Mouse (Mus musculus): Measurements from ENCODE around the gene Olfr272.

Gene Olfr272

DNA sequence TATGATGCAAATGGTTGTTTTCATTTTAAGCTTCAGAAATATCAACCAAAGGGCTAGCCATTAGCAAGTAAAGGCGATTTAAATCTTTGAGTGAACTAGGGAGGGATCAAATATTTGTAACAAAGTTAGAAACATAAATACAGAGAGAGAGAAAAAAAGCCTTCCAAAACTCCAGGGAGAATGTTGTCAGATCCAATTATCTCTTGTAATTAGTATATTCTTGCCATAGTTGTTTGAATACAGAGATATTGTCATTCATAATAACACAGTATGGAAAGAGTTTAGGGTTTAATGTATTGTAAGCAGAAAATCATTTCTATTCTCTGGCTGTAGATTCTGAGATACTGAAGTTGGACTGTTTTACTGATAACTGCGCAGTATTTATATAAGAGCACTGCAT lies at the start of gene Olfr272:
TSS of gene Olfr272 (minus strand) at position 101 of the 400 bp plus-strand sequence.
- DNase-seq (ENCODE audit: low spot score in 2 of 2) = no peak

DNA sequence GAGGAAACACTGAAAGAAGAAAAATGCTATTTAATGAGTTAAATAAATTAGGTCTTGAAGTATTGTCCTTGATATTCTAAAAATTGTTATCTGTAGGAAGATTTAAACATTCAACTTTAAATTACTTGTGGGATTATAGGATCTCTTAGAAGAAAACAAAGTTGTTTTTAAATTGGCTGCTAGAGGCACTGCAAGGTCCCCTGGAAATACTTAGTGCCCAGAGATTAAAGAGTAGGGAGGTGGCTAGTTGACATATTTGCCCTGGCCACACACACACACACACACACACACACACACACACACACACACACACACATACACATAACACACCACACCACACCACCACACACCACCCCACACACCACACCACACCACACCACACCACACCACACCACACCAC lies 45.3 kb upstream of the Olfr272 start, which contains the start of gene Olfr270:
TSS of gene Olfr270 (plus strand) at position 301 of the 400 bp plus-strand sequence.
- no peak for DNase-seq (ENCODE audit: low spot score in 2 of 2)

DNA sequence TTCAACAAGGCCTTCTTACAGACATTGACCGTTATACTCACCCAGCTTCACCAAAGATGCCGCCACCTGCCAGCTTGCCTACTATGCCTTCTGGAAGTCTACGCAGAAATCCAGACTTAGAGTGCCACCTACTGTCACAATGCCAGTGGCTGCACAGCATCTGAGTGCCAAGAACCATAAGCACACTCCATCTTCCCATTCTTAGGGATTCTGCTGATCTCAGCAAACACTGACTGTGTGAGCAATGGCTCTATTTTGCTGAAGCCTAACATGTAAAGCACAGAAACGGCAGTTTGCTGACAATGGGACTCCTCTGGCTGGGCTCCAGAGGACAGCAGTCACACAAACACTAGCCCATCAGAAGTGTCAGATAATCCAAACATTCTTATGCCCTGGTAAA lies 39.7 kb upstream of the Olfr272 start:
- DNase-seq (ENCODE audit: low spot score in 2 of 2) = peak; percentile 3 to 6

DNA sequence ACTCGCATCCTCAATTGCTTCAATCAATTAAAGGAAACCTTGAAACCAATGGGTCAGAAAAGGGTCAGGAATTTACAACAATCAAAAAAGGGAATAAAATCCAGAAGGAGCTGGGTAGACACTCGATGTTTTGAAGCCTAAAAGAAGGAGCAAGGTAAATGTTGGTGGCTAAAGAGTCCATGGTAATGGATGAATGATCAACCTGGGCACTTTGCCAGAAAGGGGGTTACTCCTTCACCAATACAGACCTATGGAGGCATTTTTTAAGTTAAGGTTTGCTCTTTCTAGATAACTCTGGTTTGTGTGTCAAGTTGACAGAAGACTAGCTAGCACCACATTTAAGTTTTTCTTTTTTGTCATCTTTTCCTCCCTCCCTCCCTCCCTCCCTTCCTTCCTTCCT lies 30.0 kb upstream of the Olfr272 start:
- DNase-seq (ENCODE audit: low spot score in 2 of 2) = no peak

DNA sequence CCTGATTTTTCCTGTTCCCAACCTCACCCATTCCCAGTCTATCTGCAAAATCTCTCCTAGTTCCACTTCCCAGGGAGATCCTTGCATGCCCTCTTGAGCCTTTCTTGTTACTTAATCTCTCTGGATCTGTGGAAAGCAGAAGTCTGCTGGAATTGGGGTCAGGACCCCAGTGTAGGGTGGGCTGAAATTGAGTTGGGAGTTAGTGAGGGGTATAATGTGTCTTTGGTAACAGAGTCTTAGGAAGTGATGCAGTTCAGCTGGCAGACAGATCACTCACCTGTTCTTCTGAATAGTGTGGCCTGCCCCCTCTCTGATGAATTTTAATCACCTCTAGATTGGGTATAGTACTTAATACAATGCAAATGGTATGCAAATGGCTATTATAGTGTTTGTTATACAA lies 27.7 kb upstream of the Olfr272 start:
- no peak for DNase-seq (ENCODE audit: low spot score in 2 of 2)

DNA sequence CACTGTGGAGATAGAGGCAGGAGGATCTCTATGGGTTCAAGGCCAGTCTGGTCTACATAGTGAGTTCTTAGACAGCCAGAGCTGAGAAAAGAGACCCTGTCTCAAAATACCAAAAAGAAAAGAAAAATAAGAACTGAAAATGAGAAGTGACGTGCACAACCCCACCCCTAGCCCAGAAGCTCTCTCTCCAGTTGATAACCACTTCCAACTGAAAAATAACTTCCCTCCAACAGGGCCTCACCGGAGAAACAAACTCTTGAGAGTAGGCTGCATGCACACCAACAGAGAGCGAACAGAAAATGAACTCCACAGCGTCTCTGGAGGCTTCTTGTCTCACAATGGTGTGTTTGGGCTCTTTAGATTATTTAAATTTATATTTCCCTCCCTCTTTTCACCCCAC lies 11.5 kb upstream of the Olfr272 start:
- DNase-seq (ENCODE audit: low spot score in 2 of 2) = no peak

DNA sequence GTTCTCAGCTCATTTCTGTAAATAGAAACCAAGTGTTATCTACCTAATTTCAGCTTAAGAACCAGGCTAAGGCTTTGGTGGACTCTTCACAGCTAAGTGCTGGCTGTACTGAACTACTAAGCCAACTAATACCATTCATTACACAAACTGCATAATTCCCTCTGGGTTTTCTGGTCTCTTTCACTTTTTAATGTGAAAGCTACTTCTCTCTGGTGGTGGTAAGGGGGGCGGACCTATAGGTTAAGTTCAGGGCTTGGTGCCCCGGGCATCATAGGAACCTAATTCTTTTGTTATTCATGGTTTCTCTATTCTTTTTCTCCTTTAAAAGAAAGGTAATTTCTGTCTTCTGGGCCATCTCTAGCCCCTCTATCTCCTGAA lies 1.7 kb downstream of the Olfr272 start:
- DNase-seq (ENCODE audit: low spot score in 2 of 2) = no peak

DNA sequence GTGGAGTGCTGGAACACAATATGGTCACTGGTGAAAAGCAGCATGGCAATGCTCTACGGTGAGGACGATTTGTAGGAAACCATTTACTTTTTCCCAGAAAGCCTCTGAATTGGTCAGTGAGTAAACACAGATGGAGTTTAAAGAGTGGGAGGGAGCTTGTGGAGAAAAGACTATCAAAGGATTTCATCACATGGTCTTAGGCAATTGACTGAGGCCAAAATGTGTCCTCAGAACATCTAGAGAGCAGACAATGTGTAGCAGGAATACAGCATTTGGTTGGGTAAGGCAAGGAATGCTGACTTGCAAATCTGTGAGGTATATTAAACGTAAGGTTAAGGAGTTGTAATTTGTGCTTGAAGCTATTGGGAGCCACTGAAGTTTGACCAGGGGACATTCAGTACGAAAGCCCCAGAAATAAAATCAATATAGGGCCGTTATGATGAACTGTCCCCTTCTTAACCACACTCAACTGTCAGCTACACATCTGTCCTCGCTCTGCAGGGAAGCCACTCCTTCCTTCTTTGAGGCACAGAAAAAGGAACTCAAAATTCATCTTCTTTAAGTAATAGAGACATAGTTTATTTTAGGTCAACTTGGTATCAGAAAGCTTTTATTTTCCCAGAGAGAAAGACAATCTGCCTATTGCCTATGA lies 2.2 kb downstream of the Olfr272 start:
- peak in 1 of 2 experiments; percentile 4 for DNase-seq (ENCODE audit: low spot score in 2 of 2)

DNA sequence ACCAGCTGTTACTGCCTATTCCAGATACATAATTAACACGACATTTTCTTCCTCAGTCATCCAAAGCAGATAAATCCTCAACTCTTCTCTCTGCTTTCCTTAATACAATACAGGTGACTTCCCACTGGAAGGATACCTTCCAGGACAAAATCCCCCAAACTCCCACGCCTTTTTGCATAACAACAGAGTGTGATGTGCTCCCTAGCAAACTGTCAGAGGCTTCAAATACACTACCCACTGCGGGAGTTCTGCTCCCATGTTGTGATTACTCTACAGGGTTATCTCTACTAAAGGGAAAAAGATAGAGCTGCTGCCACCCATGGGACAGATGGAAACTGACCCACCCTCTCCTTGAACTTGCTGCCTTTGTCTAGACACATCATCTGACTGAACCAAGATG lies 6.6 kb downstream of the Olfr272 start:
- no peak for DNase-seq (ENCODE audit: low spot score in 2 of 2)

DNA sequence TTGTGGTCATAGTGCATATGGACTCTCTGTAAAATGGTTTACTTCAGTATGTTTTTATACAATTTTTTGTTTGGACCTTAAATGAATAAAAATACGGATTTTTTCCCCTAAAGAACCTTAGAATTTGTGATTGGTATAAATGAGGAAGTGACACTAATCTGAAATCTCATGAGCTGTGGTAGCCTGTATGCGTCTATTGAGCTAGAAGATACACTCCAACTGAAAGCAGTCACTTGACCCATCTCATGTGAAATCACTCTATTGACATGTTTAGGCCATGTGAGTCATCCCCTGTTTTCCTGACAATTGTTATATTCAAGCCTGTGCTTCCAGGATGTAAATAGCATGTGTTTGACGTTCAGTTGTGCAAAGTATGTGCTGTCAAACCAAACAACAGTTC lies 9.4 kb downstream of the Olfr272 start:
- no peak for DNase-seq (ENCODE audit: low spot score in 2 of 2)

DNA sequence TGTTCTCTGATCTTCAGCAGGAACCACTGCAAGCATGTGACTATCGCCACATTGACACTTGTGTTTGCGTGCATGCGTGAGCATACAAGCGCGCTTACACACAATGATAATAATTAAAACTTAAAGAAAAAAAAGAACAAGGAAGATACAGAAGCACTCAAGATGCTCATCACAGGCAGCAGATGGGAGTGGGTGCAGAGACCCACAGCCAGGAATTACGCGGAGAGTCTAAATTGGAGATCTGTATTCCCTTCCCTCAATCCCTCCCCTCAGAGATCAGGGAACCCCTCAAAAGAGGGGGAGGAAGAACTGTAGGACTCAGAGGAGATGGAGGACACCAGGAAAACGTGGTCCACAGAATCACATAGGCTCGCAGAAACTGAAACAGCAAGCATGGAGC lies 54.8 kb downstream of the Olfr272 start:
- no peak for DNase-seq (ENCODE audit: low spot score in 2 of 2)
